Mouse (Mus musculus): Measurements from ENCODE around the gene Kidins220.
A peak's percentile ranks its signal among the peaks of the same experiment; 100 is the strongest.

GRCm38 (mm10) chr12:24952147-24952546 lies 22.6 kb upstream of the Kidins220 start:
- TF ChIP-seq CTCF (IDR thresholded peaks at IDR 0.05; ENCODE audit: borderline replicate concordance, insufficient read depth, low read length) (peak; percentile 34; the same call in 1 of the 2 replicates), POLR2A (IDR thresholded peaks at IDR 0.05; ENCODE audit: low read depth, low read length) (no peak)
